Mouse (Mus musculus): ENCODE measurements around the gene Wap.

Gene Wap

DNA sequence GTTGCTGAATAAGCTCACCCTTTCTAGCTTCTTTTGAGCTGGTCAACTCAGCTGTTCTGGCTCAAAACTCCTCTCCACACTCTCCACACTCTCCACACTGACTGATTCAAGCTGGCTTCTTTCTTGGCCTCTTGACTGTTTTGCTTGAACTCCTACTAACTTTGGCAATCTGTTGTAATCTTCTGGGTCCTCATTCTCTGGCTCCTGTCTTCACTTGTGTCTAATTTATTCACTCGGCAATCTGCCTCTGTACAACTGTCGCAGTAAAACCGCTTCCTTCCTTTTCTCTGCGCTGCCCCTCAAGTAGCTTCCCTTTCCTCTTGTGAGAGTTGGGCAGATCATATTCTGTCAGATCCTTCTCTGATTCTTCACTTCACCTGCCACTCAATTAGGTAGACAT is 10.7 kb downstream of the Wap start:
- DNase-seq (ENCODE audit: low spot score in 2 of 2): peak in 1 of 2 experiments; percentile 46

DNA sequence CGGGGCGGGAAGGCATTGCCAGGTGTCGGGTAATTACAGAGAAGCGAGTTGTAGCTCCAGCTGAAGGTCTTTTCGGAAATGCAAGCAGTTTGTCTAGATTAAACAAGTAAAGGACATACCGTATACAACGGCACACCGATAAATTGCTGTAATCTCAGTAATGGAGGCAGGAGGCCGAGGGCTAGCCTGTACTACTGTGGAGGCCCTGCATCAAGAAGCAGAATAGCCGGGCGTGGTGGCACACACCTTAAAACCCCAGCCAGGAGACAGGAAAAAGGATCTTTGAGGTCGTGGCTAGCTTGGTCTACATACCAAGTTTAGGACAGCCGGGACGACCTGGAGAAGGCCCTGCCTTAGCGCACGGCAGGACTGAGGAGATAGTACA is 12.1 kb downstream of the Wap start:
- no peak for DNase-seq (ENCODE audit: low spot score in 2 of 2)

GRCm38 (mm10) chr11:6625478-6626387 is 12.7 kb downstream of the Wap start, which contains the start of gene Tbrg4:
Gene Tbrg4, minus strand, starts transcription at chr11:6626067.
- DNase-seq (ENCODE audit: low spot score in 2 of 2): peak; percentile 88 to 94

- DNase-seq (ENCODE audit: low spot score in 2 of 2): no peak
Observed at GRCm38 (mm10) chr11:6624619-6625382, 13.6 kb downstream of the Wap start.

DNA sequence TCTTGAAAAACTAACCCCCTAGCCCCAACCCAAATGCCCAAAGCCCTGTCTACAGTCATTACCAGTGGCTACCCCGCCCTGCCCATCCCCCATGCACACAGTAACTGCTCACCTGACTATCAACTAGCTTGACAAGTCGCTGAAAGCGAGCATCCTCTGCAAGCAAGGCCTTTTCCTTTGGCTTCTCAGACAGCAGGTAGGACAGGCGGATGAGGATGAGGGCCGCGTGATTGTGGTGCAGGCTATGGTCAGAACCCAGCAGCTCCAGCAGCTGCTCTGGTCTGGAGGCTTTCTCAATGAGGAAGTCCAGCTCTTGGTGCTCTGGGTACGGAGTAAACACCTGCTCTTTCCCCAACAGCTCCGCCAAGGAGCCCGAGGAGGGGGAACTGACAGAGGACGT is 14.7 kb downstream of the Wap start:
- DNase-seq (ENCODE audit: low spot score in 2 of 2): no peak

- DNase-seq (ENCODE audit: low spot score in 2 of 2): no peak
Observed at GRCm38 (mm10) chr11:6615250-6616205, 22.9 kb downstream of the Wap start.

GRCm38 (mm10) chr11:6605491-6606399 is 32.7 kb downstream of the Wap start, which contains the start of gene Nacad:
Gene Nacad, minus strand, starts transcription at chr11:6606053.
- DNase-seq (ENCODE audit: low spot score in 2 of 2): no peak

- DNase-seq (ENCODE audit: low spot score in 2 of 2): no peak
Observed at GRCm38 (mm10) chr11:6605021-6605481, 33.4 kb downstream of the Wap start.

GRCm38 (mm10) chr11:6604604-6604936 is 33.9 kb downstream of the Wap start:
- no peak for DNase-seq (ENCODE audit: low spot score in 2 of 2)

GRCm38 (mm10) chr11:6603887-6604603 is 34.4 kb downstream of the Wap start:
- DNase-seq (ENCODE audit: low spot score in 2 of 2): peak in 1 of 2 experiments; percentile 46

GRCm38 (mm10) chr11:6603224-6603623 is 35.2 kb downstream of the Wap start:
- no peak for DNase-seq (ENCODE audit: low spot score in 2 of 2)

DNA sequence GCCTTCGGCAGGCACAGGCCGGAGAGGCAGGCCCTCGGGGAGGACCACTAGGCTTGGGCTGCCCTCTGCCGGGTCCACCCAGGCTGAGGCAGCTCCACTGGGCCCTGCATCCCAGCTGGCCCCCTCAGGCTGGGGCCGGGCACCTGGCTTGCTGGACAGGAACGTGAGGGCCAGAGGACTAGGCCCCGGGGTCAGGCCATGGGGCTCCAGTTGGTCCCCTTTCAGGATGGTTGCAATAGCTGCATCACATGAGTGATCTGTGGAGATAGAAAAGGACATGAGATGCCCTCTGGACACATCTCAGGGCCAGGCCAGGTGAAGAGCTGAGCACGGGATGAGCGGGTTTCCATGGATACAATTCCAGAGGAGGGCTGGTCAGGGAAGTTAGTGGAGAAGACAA is 35.8 kb downstream of the Wap start:
- no peak for DNase-seq (ENCODE audit: low spot score in 2 of 2)

GRCm38 (mm10) chr11:6601649-6602480 is 36.6 kb downstream of the Wap start:
- DNase-seq (ENCODE audit: low spot score in 2 of 2): no peak

GRCm38 (mm10) chr11:6600284-6600944 is 38.0 kb downstream of the Wap start:
- DNase-seq (ENCODE audit: low spot score in 2 of 2): peak in 1 of 2 experiments; percentile 62

DNA sequence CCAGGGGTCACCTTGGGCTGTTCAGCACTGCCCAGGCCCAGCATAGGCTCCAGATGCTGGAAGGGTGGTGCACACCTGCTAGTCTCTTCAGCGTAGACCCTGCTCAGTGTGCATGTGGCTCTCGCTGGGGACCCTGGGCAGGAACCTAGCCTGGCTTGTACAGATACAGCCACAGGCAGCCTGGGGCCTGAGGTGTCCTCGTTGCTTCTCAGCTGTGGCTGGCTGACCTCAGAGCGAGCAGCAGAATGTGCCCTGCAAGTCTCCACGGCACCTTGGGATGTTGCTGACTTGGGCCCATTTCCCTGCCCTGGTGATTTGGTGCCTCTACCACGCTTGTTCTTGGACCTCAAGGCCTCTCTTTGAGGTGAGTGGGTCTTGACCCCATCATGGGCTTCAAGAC is 38.6 kb downstream of the Wap start:
- peak; percentile 33 to 42 for DNase-seq (ENCODE audit: low spot score in 2 of 2)

DNA sequence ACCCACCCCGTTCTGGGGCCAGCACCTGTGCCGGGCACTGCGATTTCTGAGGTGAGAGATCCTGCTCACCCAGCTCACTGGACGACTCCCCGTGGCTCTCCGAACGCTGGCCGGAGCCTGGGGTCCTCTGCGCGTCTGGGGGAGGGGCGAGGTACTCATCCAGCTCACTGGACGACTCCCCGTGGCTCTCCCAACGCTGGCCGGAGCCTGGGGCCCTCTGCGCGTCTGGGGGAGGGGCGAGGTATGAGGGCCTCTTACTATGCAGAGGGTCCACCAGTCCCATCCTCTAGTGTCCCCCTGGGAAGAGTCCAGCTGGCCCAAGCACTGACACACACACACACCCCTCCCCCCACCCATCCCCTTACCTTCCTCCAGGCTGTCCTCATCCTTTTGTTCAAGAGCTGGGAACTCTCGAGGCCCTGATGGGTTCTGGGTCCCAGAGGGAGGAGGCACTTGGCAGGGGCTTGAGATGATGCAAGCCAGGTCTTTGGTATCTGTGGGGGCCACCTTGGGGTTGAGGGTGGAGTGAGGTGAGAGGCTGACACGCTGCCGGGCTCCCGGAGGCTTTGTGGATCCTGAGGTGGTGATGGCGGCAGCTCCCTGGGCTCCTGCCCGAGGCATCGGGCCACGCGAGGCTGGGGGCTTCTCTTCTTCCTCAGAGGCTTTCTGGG is 39.3 kb downstream of the Wap start:
- DNase-seq (ENCODE audit: low spot score in 2 of 2): peak; percentile 58 to 82

- DNase-seq (ENCODE audit: low spot score in 2 of 2): peak in 1 of 2 experiments; percentile 28
Observed at GRCm38 (mm10) chr11:6598191-6598889, 40.1 kb downstream of the Wap start.
